Mouse (Mus musculus): ENCODE results near the gene Extl1.

- TF ChIP-seq CTCF (IDR thresholded peaks at IDR 0.05; ENCODE audit: low read depth) (no peak), EP300 (IDR thresholded peaks at IDR 0.05; ENCODE audit: low read depth) (no peak)
Observed at GRCm38 (mm10) chr4:134319074-134319473, 64.6 kb downstream of the Extl1 start.
